Mouse (Mus musculus): ENCODE data around the gene Tekt5.

GRCm38 (mm10) chr16:10359241-10359640, 36.0 kb downstream of the Tekt5 start:
- TF ChIP-seq CTCF (IDR thresholded peaks at IDR 0.05; ENCODE audit: low read depth) (no peak), EP300 (IDR thresholded peaks at IDR 0.05; ENCODE audit: low read depth) (no peak)

All from heart, postnatal 0 days (tissue).